Mouse (Mus musculus) erythroblast, embryonic 14.5 days (primary cell): ENCODE data around the gene Lmntd1. TPM values are rescaled to one million over a fixed set of nuclear protein-coding genes. Genes with fewer than 3 reads are reported as not detected.

ENCODE experiments used
- H3K27me3 ChIP-seq: 2 replicates; pipeline ENCODE4 v1.6.1; 2012; ENCODE audit warnings: inconsistent platforms; ENCODE audit not compliant: control insufficient read depth
- H3K36me3 ChIP-seq: 2 replicates; pipeline ENCODE4 v1.6.1; 2012; ENCODE audit warnings: mild to moderate bottlenecking, inconsistent platforms; ENCODE audit not compliant: control insufficient read depth
- H3K4me1 ChIP-seq: 2 replicates; pipeline ENCODE4 v1.6.1; 2012; ENCODE audit warnings: inconsistent platforms; ENCODE audit not compliant: control insufficient read depth
- H3K4me3 ChIP-seq: replicated peaks from 2 replicates; pipeline ENCODE3; 2012; ENCODE audit warnings: moderate library complexity, mild to moderate bottlenecking, inconsistent platforms
- H3K9me3 ChIP-seq: 2 replicates; pipeline ENCODE4 v1.6.1; 2012; ENCODE audit warnings: low read length, inconsistent platforms, mixed read lengths; ENCODE audit not compliant: control insufficient read depth
- GATA1 ChIP-seq: IDR thresholded peaks from 2 replicates; pipeline ENCODE4 v1.6.1; 2012; ENCODE audit warnings: low read length, inconsistent platforms, mixed read lengths
- TAL1 ChIP-seq: IDR thresholded peaks from 3 replicates; pipeline ENCODE4 v1.6.1; 2012; ENCODE audit warnings: low read length, inconsistent platforms, mixed read lengths
- polyA plus RNA-seq: library from polyadenylated mRNA; stranded (reverse); fragments of >175 nt; gene quantifications from 2 replicates; pipeline ENCODE4 v1.2.3, GENCODE M21; 2012

The Lmntd1 gene
- polyA plus RNA-seq, 1 experiment, result not detected

GRCm38 (mm10) chr6:145550993-145551392 is 63.1 kb downstream of the Lmntd1 start:
- TF ChIP-seq GATA1 (no peak), TAL1 (no peak)
- Histone ChIP-seq H3K4me3 (no peak overlapping the region), H3K9me3 (peaks cover 5% of the 10 kb centered on the region), H3K27me3 (no peaks in the 10 kb centered on the region), H3K36me3 (no peaks in the 10 kb centered on the region), H3K4me1 (no peaks in the 10 kb centered on the region)

GRCm38 (mm10) chr6:145545927-145546641 is 68.0 kb downstream of the Lmntd1 start:
- Histone ChIP-seq H3K36me3 (no peaks in the 10 kb centered on the region), H3K4me1 (no peaks in the 10 kb centered on the region), H3K4me3 (no peak overlapping the region), H3K9me3 (peaks cover 26% of the 10 kb centered on the region), H3K27me3 (no peaks in the 10 kb centered on the region)
- TF ChIP-seq GATA1 (no peak), TAL1 (no peak)

DNA sequence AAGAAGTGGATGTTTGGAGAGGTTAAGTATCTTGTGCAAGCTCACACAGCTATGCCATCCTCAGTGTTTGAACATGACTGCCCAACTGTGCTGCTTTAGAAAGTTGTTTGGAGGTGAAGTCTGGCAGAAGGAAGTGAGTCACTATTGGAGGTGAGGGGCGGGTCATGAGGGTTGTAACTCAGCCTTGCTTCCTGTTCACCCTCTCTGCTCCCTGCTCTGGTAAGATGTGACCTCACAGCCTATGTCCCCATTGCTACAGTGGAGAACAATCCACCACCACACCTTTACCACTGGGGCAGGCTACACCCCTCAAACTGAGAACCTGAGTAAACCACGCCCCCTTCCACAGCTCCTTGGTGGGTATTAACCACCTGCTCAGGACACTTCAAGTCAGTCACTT is 69.3 kb downstream of the Lmntd1 start:
- TF ChIP-seq GATA1 (no peak), TAL1 (no peak)
- no peaks in the 10 kb centered on the region for H3K4me1 ChIP-seq
- no peak overlapping the region for H3K4me3 ChIP-seq
- peaks cover 28% of the 10 kb centered on the region for H3K9me3 ChIP-seq
- no peaks in the 10 kb centered on the region for H3K27me3 ChIP-seq
- H3K36me3 ChIP-seq, result no peaks in the 10 kb centered on the region

- TF ChIP-seq GATA1 (no peak), TAL1 (no peak)
- Histone ChIP-seq H3K4me3 (no peak overlapping the region), H3K9me3 (peaks cover 28% of the 10 kb centered on the region), H3K36me3 (no peaks in the 10 kb centered on the region), H3K27me3 (no peaks in the 10 kb centered on the region), H3K4me1 (no peaks in the 10 kb centered on the region)
Observed at GRCm38 (mm10) chr6:145544304-145544703, 69.8 kb downstream of the Lmntd1 start.

- H3K36me3 ChIP-seq, result no peaks in the 10 kb centered on the region
- H3K4me1 ChIP-seq, result no peaks in the 10 kb centered on the region
- no peaks in the 10 kb centered on the region for H3K27me3 ChIP-seq
- H3K4me3 ChIP-seq, result no peak overlapping the region
- TF ChIP-seq GATA1 (no peak), TAL1 (no peak)
- peaks cover 17% of the 10 kb centered on the region for H3K9me3 ChIP-seq
Observed at GRCm38 (mm10) chr6:145539568-145539859, 74.6 kb downstream of the Lmntd1 start.

GRCm38 (mm10) chr6:145538787-145539567 is 75.1 kb downstream of the Lmntd1 start:
- Histone ChIP-seq H3K4me3 (no peak overlapping the region), H3K36me3 (no peaks in the 10 kb centered on the region), H3K27me3 (no peaks in the 10 kb centered on the region), H3K9me3 (peaks cover 14% of the 10 kb centered on the region), H3K4me1 (no peaks in the 10 kb centered on the region)
- no peak for TF ChIP-seq GATA1
- no peak for TF ChIP-seq TAL1

DNA sequence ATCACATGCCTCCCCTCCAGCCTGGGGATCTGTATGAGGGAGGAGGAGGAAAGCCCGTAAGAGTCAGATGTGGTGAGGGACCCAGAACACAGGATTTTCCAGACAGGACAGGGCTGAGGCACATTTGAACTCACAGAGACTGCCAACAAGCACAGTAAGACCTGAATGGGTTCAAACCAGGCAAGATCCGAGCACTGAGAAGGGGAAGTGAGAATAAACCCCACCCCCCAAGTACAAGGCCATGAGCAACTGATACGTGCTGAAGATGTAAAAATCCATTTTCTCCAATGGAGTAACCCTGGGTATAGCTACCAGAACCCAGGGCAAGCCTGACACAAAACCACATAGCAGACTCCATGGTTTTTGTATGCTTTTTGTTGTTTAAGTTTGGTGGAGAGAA is 83.7 kb downstream of the Lmntd1 start:
- TF ChIP-seq GATA1 (no peak), TAL1 (no peak)
- Histone ChIP-seq H3K36me3 (no peaks in the 10 kb centered on the region), H3K9me3 (peaks cover 4% of the 10 kb centered on the region), H3K4me3 (no peak overlapping the region), H3K4me1 (no peaks in the 10 kb centered on the region), H3K27me3 (no peaks in the 10 kb centered on the region)

DNA sequence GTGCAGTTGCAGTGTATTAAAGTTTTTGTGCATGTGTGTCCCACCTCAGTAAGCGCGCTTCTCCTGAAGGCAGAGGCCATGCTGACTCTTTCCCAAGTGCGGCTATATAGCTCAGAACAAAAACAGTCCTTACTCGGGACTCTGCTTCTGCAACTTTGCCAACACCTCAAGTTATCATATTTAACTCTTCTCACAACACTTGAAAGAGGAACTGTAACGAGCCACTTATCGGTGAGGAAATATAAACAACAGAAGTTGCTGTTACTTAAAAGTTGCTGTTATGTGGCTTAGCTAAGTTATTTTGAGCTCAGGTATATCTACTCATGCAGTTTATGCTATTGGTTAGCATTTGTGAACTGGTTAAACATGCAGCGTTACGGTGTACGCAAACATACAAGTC is 90.8 kb downstream of the Lmntd1 start:
- H3K9me3 ChIP-seq, result peaks cover 22% of the 10 kb centered on the region
- TF ChIP-seq TAL1, result no peak
- TF ChIP-seq GATA1, result no peak

DNA sequence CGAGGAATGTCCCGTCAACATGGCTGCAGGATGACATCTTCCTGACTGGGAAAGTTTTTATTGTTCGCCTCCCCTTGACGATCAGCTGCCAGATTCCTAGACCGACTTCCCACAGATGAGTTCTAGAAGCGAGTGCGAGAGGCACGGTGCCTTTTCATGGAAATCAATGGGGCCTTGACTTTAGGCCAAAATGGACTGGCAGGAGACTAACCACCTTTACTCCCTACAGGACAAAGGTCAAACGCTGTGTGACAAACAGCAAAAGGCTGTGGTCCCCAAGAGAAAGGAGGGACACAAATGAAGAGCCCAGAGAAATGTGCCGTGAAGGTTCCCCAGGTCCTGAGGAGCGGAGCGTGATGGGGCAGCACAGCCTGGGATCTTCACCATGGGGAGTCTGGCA is 91.5 kb downstream of the Lmntd1 start:
- H3K9me3 ChIP-seq, result peaks cover 22% of the 10 kb centered on the region
- H3K27me3 ChIP-seq, result no peaks in the 10 kb centered on the region

More for the DNA sequence above, 90.8 kb downstream of the Lmntd1 start:
- H3K4me3 ChIP-seq, result no peak overlapping the region
- H3K36me3 ChIP-seq, result no peaks in the 10 kb centered on the region
- no peaks in the 10 kb centered on the region for H3K27me3 ChIP-seq
- H3K4me1 ChIP-seq, result no peaks in the 10 kb centered on the region

More for the DNA sequence above, 91.5 kb downstream of the Lmntd1 start:
- no peak overlapping the region for H3K4me3 ChIP-seq
- no peaks in the 10 kb centered on the region for H3K36me3 ChIP-seq
- no peaks in the 10 kb centered on the region for H3K4me1 ChIP-seq
- TF ChIP-seq GATA1 (no peak), TAL1 (no peak)
